Mouse (Mus musculus) kidney, adult 2 months (tissue): Measurements from ENCODE around the gene Kif26a.

Experiments
- CTCF ChIP-seq: fragments of 200-500 bp; conservative IDR thresholded peaks from 2 replicates; pipeline ENCODE4 v1.5.1; 2011; ENCODE audit warnings: low read depth, mild to moderate bottlenecking, control low read depth, low read length, moderate library complexity, mixed read lengths; ENCODE audit not compliant: insufficient read depth, insufficient read length
- POLR2A ChIP-seq: fragments of 200-500 bp; IDR thresholded peaks from one replicate; pipeline ENCODE4 v1.6.1; 2011; ENCODE audit warnings: low read depth, low read length, control low read depth

GRCm38 (mm10) chr12:112226656-112227055 lies 80.6 kb downstream of the Kif26a start:
- TF ChIP-seq CTCF (no peak), POLR2A (no peak)
